Mouse (Mus musculus) adipocyte (in vitro differentiated cells): ENCODE measurements around the gene Gpc6.

Experiments used
- DNase-seq: peaks from one replicate; pipeline ENCODE4 v3.0.0-alpha.2; 2016; ENCODE audit warnings: low spot score

Gpc6 gene

GRCm38 (mm10) chr14:117800399-117800798, 875.3 kb downstream of the Gpc6 start:
- no peak for DNase-seq

- no peak for DNase-seq
Observed at GRCm38 (mm10) chr14:117807846-117808245, 882.7 kb downstream of the Gpc6 start.

GRCm38 (mm10) chr14:117808326-117808725, 883.2 kb downstream of the Gpc6 start:
- no peak for DNase-seq

- DNase-seq: no peak
Observed at GRCm38 (mm10) chr14:117810321-117811270, 885.5 kb downstream of the Gpc6 start.

- DNase-seq: peak; percentile 32
Observed at GRCm38 (mm10) chr14:117813473-117813872, 888.4 kb downstream of the Gpc6 start.

- no peak for DNase-seq
Observed at GRCm38 (mm10) chr14:117816008-117816407, 890.9 kb downstream of the Gpc6 start.

GRCm38 (mm10) chr14:117816706-117817105, 891.6 kb downstream of the Gpc6 start:
- no peak for DNase-seq

- no peak for DNase-seq
Observed at GRCm38 (mm10) chr14:117817196-117817595, 892.1 kb downstream of the Gpc6 start.

GRCm38 (mm10) chr14:117824491-117824890, 899.4 kb downstream of the Gpc6 start:
- DNase-seq: no peak

GRCm38 (mm10) chr14:117826294-117827046, 901.4 kb downstream of the Gpc6 start:
- DNase-seq: no peak

GRCm38 (mm10) chr14:117831267-117831666, 906.2 kb downstream of the Gpc6 start:
- no peak for DNase-seq

- DNase-seq: peak; percentile 67
Observed at GRCm38 (mm10) chr14:117831731-117832130, 906.6 kb downstream of the Gpc6 start.

- no peak for DNase-seq
Observed at GRCm38 (mm10) chr14:117835506-117835905, 910.4 kb downstream of the Gpc6 start.

GRCm38 (mm10) chr14:117837021-117837420, 911.9 kb downstream of the Gpc6 start:
- no peak for DNase-seq

- no peak for DNase-seq
Observed at GRCm38 (mm10) chr14:117837715-117838114, 912.6 kb downstream of the Gpc6 start.

GRCm38 (mm10) chr14:117841211-117841610, 916.1 kb downstream of the Gpc6 start:
- DNase-seq: no peak

- peak; percentile 46 for DNase-seq
Observed at GRCm38 (mm10) chr14:117841797-117842553, 916.9 kb downstream of the Gpc6 start.

- no peak for DNase-seq
Observed at GRCm38 (mm10) chr14:117849591-117850505, 924.7 kb downstream of the Gpc6 start.

- DNase-seq: no peak
Observed at GRCm38 (mm10) chr14:117852266-117852665, 927.2 kb downstream of the Gpc6 start.

- no peak for DNase-seq
Observed at GRCm38 (mm10) chr14:117852842-117853241, 927.7 kb downstream of the Gpc6 start.

GRCm38 (mm10) chr14:117854498-117854897, 929.4 kb downstream of the Gpc6 start:
- DNase-seq: no peak
